Mouse (Mus musculus): ENCODE data around the gene Ppp4r4.

DNA sequence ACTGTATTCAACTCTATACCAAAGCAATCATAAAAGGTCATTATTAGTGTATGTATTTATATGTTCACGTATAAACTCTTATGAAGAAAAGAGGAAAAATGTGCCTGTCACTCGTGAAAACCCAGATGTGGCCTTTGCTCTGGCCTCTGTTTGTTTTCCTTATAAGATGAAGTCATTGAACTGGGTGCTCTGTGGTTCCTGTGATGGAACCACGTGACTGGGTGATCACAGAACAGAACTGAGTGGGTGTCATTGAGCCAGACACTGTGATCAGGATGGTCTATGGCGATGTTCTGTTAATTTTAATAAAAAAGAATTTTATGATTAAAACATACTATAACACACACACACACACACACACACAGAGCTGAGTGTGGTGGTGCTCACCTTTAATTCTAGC is 83.7 kb downstream of the Ppp4r4 start:
- no peak for TF ChIP-seq CTCF (conservative IDR thresholded peaks at IDR 0.05; ENCODE audit: insufficient read depth, insufficient read length, low read depth, low read length)
- no peak for TF ChIP-seq POLR2A (IDR thresholded peaks at IDR 0.05; ENCODE audit: low read depth, low read length)
